Mouse (Mus musculus) neural tube, embryonic 11.5 days (tissue): ENCODE measurements at regions not wholly inside any gene's neighbourhood (a gene's known extent, or its start where the extent isn't known, plus 50 kb on each side); places are given as distances from the start of the nearest gene placed in this dataset.

Experiments
- ATAC-seq: fragments of 200-750 bp; cut with Nextera tagmentation; 2 replicates; pipeline ENCODE4 v1.8.0; 2017; ENCODE audit warnings: moderate number of reproducible peaks, mild to moderate bottlenecking, moderate TSS enrichment, moderate library complexity; ENCODE audit not compliant: insufficient read depth, low FRiP score, low TSS enrichment
- DNase-seq: peaks from one replicate; pipeline ENCODE4 v3.0.0-alpha.2; 2015; ENCODE audit warnings: low spot score
- H3K27ac ChIP-seq: fragments of 300-500 bp; sonication (generic); 2 replicates; pipeline ENCODE4 v1.5.1; 2014; ENCODE audit warnings: low read depth, mild to moderate bottlenecking, low read length
- H3K27me3 ChIP-seq: fragments of 300-500 bp; sonication (generic); 2 replicates; pipeline ENCODE4 v1.6.1; 2014; ENCODE audit warnings: mild to moderate bottlenecking, low read length, mixed read lengths; ENCODE audit not compliant: control insufficient read depth, insufficient read depth
- H3K36me3 ChIP-seq: fragments of 300-500 bp; sonication (generic); 2 replicates; pipeline ENCODE4 v1.6.1; 2014; ENCODE audit warnings: mild to moderate bottlenecking, low read length, moderate library complexity, mixed read lengths; ENCODE audit not compliant: control insufficient read depth, insufficient read depth
- H3K4me1 ChIP-seq: fragments of 300-500 bp; sonication (generic); 2 replicates; pipeline ENCODE4 v1.6.1; 2014; ENCODE audit warnings: low read length, mixed read lengths; ENCODE audit not compliant: control insufficient read depth, insufficient read depth
- H3K4me2 ChIP-seq: fragments of 300-500 bp; sonication (generic); 2 replicates; pipeline ENCODE4 v1.6.1; 2014; ENCODE audit warnings: low read depth, mild to moderate bottlenecking, moderate library complexity
- H3K4me3 ChIP-seq: fragments of 300-500 bp; sonication (generic); 2 replicates; pipeline ENCODE4 v1.5.1; 2014; ENCODE audit warnings: low read depth, low read length
- H3K9ac ChIP-seq: fragments of 300-500 bp; sonication (generic); 2 replicates; pipeline ENCODE4 v1.6.1; 2014; ENCODE audit warnings: mild to moderate bottlenecking, low read length
- H3K9me3 ChIP-seq: fragments of 300-500 bp; sonication (generic); 2 replicates; pipeline ENCODE4 v1.6.1; 2016; ENCODE audit warnings: low read length; ENCODE audit not compliant: control insufficient read depth
- WGBS: fragments of 180-500 bp; shearing (Covaris S2); extraction: QIAGEN DNeasy Blood & Tissue Kit; methylation state at CpG from one replicate; pipeline ENCODE4 v1.1.7; 2014; 5-methylcytosine and 5-hydroxymethylcytosine counted together

- Histone ChIP-seq H3K27ac (no peak overlapping the region), H3K9me3 (no peaks in the 10 kb centered on the region), H3K27me3 (no peaks in the 10 kb centered on the region), H3K4me1 (peaks cover 5% of the 10 kb centered on the region; the same call in 1 of the 2 replicates), H3K9ac (no peak overlapping the region), H3K4me2 (no peak overlapping the region), H3K36me3 (0 out of 2 replicates have a peak, but pooled peaks cover 2% of the 10 kb centered on the region), H3K4me3 (no peak overlapping the region)
- 33% methylated on average over 8 of the region's 8 CpGs for WGBS
- ATAC-seq: no peak
- DNase-seq: peak; percentile 45
Measured at GRCm38 (mm10) chr2:128339061-128339642, 213.3 kb downstream of the Bcl2l11 start.

GRCm38 (mm10) chr2:128339643-128340487 lies 214.0 kb downstream of the Bcl2l11 start:
- H3K27me3 ChIP-seq: no peaks in the 10 kb centered on the region
- DNase-seq (peak; percentile 37), ATAC-seq (no peak)
- 0 out of 2 replicates have a peak, but pooled peaks cover 2% of the 10 kb centered on the region for H3K36me3 ChIP-seq
- H3K4me3 ChIP-seq: no peak overlapping the region
- H3K4me1 ChIP-seq: peaks cover 5% of the 10 kb centered on the region; the same call in 1 of the 2 replicates
- H3K27ac ChIP-seq: no peak overlapping the region
- H3K4me2 ChIP-seq: no peak overlapping the region
- no peak overlapping the region for H3K9ac ChIP-seq
- WGBS: 51% methylated on average over 19 of the region's 19 CpGs
- no peaks in the 10 kb centered on the region for H3K9me3 ChIP-seq

- H3K27ac ChIP-seq: no peak overlapping the region
- no peak overlapping the region for H3K4me2 ChIP-seq
- 0 out of 2 replicates have a peak, but pooled peaks cover 2% of the 10 kb centered on the region for H3K36me3 ChIP-seq
- ATAC-seq: no peak
- DNase-seq: no peak
- no peaks in the 10 kb centered on the region for H3K27me3 ChIP-seq
- H3K4me3 ChIP-seq: no peak overlapping the region
- 92% methylated on average over 5 of the region's 5 CpGs for WGBS
- H3K9ac ChIP-seq: no peak overlapping the region
- peaks cover 5% of the 10 kb centered on the region; the same call in 1 of the 2 replicates for H3K4me1 ChIP-seq
- H3K9me3 ChIP-seq: no peaks in the 10 kb centered on the region
Measured at GRCm38 (mm10) chr2:128340631-128341240, 214.9 kb downstream of the Bcl2l11 start.

GRCm38 (mm10) chr2:128342212-128342611 lies 216.4 kb downstream of the Bcl2l11 start:
- H3K4me2 ChIP-seq: no peak overlapping the region
- no peaks in the 10 kb centered on the region for H3K9me3 ChIP-seq
- 80% methylated on average over 9 of the region's 9 CpGs for WGBS
- H3K36me3 ChIP-seq: 0 out of 2 replicates have a peak, but pooled peaks cover 2% of the 10 kb centered on the region
- ATAC-seq (no peak), DNase-seq (no peak)
- no peaks in the 10 kb centered on the region for H3K27me3 ChIP-seq
- no peak overlapping the region for H3K27ac ChIP-seq
- peaks cover 5% of the 10 kb centered on the region; the same call in 1 of the 2 replicates for H3K4me1 ChIP-seq
- no peak overlapping the region for H3K9ac ChIP-seq
- H3K4me3 ChIP-seq: no peak overlapping the region

GRCm38 (mm10) chr2:128345557-128345956 lies 219.7 kb downstream of the Bcl2l11 start:
- no peaks in the 10 kb centered on the region for H3K9me3 ChIP-seq
- no peak overlapping the region for H3K9ac ChIP-seq
- H3K4me2 ChIP-seq: no peak overlapping the region
- WGBS: 62% methylated on average over 11 of the region's 11 CpGs
- H3K27ac ChIP-seq: no peak overlapping the region
- DNase-seq: no peak
- no peaks in the 10 kb centered on the region for H3K4me1 ChIP-seq
- ATAC-seq: no peak
- H3K4me3 ChIP-seq: no peak overlapping the region
- no peaks in the 10 kb centered on the region for H3K27me3 ChIP-seq
- H3K36me3 ChIP-seq: 0 out of 2 replicates have a peak, but pooled peaks cover 2% of the 10 kb centered on the region

GRCm38 (mm10) chr2:128348556-128348955 lies 222.7 kb downstream of the Bcl2l11 start:
- Histone ChIP-seq H3K36me3 (no peaks in the 10 kb centered on the region), H3K27me3 (no peaks in the 10 kb centered on the region), H3K4me2 (no peak overlapping the region), H3K4me1 (no peaks in the 10 kb centered on the region), H3K27ac (no peak overlapping the region), H3K4me3 (no peak overlapping the region), H3K9ac (no peak overlapping the region), H3K9me3 (no peaks in the 10 kb centered on the region)
- no peak for ATAC-seq
- no peak for DNase-seq
- WGBS: 75% methylated on average over 2 of the region's 2 CpGs

GRCm38 (mm10) chr2:128351405-128351804 lies 225.6 kb downstream of the Bcl2l11 start:
- no peak overlapping the region for H3K4me2 ChIP-seq
- H3K4me1 ChIP-seq: no peaks in the 10 kb centered on the region
- no peak for ATAC-seq
- no peaks in the 10 kb centered on the region for H3K27me3 ChIP-seq
- no peak overlapping the region for H3K9ac ChIP-seq
- DNase-seq: no peak
- H3K36me3 ChIP-seq: no peaks in the 10 kb centered on the region
- no peak overlapping the region for H3K4me3 ChIP-seq
- no peaks in the 10 kb centered on the region for H3K9me3 ChIP-seq
- H3K27ac ChIP-seq: no peak overlapping the region
- 85% methylated on average over 16 of the region's 16 CpGs for WGBS

GRCm38 (mm10) chr2:128352533-128352932 lies 226.7 kb downstream of the Bcl2l11 start:
- no peak overlapping the region for H3K9ac ChIP-seq
- no peaks in the 10 kb centered on the region for H3K27me3 ChIP-seq
- 75% methylated on average over 1 of the region's 1 CpGs for WGBS
- H3K4me2 ChIP-seq: no peak overlapping the region
- DNase-seq: no peak
- no peaks in the 10 kb centered on the region for H3K9me3 ChIP-seq
- no peak overlapping the region for H3K27ac ChIP-seq
- ATAC-seq: no peak
- no peak overlapping the region for H3K4me3 ChIP-seq
- no peaks in the 10 kb centered on the region for H3K4me1 ChIP-seq
- H3K36me3 ChIP-seq: no peaks in the 10 kb centered on the region
